Mouse (Mus musculus) spleen, postnatal 0 days (tissue): Measurements from ENCODE around the gene Ece1. TPM values are rescaled to one million over a fixed set of nuclear protein-coding genes. Genes with fewer than 3 reads are reported as not detected.

ENCODE experiments used
- polyA plus RNA-seq: library from polyadenylated mRNA; unstranded; fragments of >200 nt; fragmentation: Nextera tagmentation; extraction: Ambion mirVana; gene quantifications from 2 replicates; pipeline ENCODE4 v1.2.1, GENCODE M21; 2015

Ece1 gene
- 9.8 and 14.8 TPM in 2 replicates for polyA plus RNA-seq

DNA sequence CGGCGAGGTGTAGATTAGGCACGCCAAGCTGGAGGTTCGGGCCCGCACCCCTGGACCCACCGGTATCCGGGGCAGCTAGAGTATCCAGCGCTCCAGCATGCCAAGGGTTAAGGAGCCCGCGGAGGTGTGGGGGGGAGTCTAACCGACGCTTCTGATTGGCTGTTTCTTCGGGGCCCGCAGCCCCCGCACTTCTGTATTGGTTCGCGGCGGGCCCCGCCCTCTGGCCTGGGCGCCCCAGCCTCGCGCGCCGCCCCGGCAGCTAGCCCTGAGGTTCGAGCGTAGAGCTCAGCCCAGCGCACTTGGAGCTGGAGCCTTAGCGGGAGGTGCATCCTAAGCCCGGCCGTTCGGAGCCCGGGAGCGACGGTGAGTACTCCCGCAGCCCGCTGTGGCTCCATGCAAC, at the start of gene Ece1:
Gene Ece1 (plus strand): TSS at position 219 of the 400 bp plus-strand sequence.

DNA sequence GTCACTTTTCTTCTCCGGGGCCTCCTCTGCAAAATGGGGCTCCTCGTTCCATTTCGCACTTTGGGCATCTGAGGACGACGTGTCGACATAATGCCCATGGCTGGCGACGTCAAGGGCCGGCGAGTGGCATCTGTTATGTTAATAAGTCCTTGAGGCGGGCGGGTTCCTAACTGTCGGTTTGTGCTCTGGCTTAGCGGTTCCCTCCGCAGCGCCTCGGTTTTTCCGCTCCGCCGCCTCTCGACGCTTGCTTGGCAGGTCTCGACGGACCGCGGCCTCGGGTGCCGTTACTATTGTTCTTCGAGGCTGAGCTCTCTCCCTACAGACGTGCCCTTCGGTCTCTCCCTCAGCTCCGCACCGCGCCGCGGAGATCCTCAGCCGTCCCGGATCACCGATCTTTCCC, 130.9 kb downstream of the Ece1 start, which contains the start of gene Eif4g3:
Gene Eif4g3 (plus strand): TSS at position 133 of the 400 bp plus-strand sequence.

Other genes with a start within 250 kb of the Ece1 start
- gene Rap1gap, start 197.5 kb upstream of the Ece1 start, polyA plus RNA-seq, result 2.5 and 3.0 TPM in 2 replicates
- 1.7 and 2.3 TPM in 2 replicates for gene Alpl, start 65.9 kb upstream of the Ece1 start, polyA plus RNA-seq
- 12.5 and 17.4 TPM in 2 replicates for gene Eif4g3, start 130.8 kb downstream of the Ece1 start, polyA plus RNA-seq